Mouse (Mus musculus): ENCODE measurements around the gene Adam11. TPM values are rescaled to one million over a fixed set of nuclear protein-coding genes. Genes with fewer than 3 reads are reported as not detected.
A peak's percentile ranks its signal among the peaks of the same experiment; 100 is the strongest.
"Not testable (repeated sequence)": the region's sequence is repeated elsewhere in the genome, so short reads cannot be mapped to it uniquely, and the experiment has no call there.

The Adam11 gene
- under 1 TPM; 0.31 to 0.41 TPM for total RNA-seq (2021)
- long read RNA-seq, experiment 1 = 0 reads
- long read RNA-seq, experiment 2 = 0 reads

DNA sequence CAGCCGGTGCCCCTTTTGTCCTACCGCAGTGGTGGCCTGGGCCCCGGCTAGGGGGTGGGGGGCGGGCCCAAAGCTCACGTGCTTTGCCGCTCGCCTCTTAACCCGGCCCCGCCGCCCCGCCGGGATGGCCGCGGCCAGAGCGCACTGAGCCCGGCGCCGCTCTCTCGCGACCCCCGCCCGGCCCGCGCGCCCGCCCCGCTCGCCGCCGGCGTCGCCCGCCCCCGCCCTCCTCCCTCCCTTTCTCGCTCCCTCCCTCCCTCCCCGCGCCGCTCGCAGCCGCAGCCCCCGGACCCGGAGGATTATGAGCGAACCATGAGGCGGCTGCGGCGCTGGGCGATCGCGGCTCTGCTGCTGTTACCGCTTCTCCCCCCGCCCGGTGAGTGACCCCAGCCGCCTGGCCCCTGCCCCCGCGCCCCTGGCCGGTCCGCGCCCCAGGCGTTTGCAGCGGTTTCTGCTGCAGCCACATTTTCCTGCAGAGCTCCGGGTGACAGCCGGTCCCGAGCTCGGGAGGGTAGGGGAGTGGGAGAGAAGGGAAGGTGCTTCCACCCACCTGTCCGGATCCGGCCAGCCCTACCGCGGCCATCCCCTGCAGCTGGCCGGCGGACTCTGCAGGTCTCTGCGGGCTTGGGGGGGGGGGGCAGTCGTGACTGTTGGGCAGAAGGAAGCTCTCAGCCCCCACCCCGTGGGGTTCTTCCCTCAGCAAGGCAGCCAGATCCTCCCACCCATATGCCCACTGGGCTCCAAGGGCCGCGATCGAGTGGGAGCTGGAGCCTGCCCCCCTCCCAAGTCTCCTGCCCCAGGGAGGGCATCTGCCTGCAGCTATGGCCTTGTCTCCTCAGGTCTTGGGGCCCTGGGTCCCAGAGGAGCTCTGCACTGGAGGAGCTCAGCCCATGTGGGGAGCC, at the start of gene Adam11:
Adam11 (plus strand) TSS at position 131 of the 902 bp plus-strand sequence.
- DNase-seq (ENCODE audit: low spot score) = no peak

DNA sequence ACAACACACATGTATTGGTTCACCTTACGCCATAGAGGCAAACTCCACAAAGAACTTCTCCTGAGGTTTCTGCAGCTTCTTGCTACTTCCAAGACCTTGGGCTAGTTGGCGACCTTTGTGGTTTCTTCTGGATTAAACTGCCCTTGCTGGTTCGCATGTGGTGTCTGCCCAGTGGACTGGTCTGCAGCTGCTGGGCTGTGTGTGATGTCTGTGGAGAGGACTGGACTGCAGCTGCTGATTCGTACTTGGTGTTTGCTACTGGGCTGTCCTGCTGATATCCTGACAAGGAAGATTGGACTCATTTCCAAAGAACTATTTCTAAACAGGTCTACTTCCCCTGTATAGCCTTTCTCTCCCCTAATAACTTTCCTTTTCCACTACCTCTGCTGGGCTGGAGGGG, 48.8 kb upstream of the Adam11 start:
- no peak for DNase-seq (ENCODE audit: low spot score)

DNA sequence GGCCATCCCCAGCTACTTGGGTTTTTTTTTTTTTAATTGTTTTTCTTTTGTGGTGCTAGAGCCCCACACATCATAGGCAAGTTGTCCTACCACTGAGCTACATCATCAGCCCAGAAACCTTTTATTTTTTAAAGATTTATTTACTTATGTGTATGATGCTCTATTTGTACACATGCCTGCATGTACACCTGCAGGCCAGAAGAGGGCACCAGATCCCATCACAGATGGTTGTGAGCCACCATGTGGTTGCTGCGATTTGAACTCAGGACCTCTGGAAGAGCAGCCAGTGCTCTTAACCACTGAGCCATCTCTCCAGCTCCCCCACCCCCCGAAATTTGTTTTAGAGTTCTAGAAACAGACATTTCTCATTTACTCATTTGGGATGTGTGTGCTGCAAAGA, 46.7 kb upstream of the Adam11 start:
- DNase-seq (ENCODE audit: low spot score) = not testable (repeated sequence)

DNA sequence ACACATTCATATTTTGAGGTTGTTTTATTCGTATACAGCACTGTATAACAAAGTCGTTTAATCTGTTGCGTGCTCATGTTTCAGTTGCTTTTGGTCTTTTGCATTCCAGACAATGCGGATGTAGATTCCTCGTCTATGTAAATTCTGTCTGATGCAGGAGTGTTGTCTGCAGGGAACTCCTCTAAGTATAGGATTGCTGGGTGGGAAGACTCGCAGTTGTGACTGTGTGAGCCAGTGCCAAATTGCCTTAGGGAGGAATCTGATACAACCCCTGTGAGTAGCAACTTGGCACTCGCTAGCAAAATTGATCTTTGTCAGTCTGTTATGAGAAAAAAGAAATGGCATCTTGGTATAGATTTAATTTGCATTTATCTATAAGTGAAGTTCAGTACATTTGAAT, 45.1 kb upstream of the Adam11 start:
- no peak for DNase-seq (ENCODE audit: low spot score)

DNA sequence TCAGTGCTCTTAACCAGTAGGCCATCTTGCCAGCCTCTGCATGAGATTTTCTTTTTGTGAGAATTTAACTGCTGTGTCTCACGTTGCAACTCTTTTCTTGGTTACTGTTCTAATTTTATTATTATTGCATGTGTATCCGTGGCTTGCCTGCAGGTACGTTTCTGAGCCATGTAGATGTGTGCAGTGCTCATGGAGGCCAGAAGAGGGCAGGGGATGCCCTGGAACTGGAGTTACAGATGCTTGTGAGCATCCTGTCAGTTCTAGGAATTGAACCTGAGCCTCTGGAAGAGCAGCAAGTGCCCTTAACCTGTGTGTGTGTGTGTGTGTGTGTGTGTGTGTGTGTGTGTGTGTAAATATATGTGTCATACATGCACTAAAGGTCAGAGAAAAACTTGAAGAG, 35.7 kb upstream of the Adam11 start:
- no peak for DNase-seq (ENCODE audit: low spot score)

DNA sequence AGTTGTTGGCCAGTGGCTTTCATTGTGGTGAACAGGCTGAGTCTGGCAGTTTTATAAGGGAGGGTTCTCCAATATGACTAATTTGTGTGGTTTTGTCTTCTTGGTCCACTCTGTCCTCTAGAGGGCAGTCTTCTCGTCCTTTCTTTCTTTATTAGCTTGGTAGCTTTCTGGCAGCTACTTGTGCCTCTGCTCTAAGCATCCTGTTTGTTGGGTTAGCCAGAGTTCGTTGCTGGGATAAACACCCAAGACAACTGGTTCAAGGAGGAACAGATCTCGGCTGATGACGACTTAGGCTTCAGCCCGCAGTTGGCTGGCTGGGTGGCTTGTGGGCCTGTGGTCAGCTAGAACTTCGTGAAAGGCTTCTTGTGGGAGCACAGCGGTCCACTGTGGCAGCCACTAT, 32.6 kb upstream of the Adam11 start:
- peak; percentile 72 for DNase-seq (ENCODE audit: low spot score)

DNA sequence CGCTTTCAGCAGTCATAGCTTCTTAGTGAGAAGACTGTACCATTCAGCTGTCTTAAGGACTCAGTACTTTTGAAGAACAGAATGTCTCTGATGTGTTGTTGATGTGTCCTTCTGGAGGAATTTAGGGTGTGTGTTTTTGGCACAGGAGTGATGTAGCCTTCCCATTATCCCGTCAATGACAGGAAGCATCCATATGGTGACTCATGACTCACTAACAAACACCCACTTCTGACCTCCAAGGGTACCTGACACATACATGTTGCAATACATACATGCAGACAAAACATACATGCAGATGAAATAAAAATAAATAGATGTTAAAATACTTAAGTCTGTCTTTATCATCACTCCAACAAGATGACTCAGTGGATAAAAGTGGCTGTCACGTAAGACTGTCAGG, 31.4 kb upstream of the Adam11 start:
- no peak for DNase-seq (ENCODE audit: low spot score)

DNA sequence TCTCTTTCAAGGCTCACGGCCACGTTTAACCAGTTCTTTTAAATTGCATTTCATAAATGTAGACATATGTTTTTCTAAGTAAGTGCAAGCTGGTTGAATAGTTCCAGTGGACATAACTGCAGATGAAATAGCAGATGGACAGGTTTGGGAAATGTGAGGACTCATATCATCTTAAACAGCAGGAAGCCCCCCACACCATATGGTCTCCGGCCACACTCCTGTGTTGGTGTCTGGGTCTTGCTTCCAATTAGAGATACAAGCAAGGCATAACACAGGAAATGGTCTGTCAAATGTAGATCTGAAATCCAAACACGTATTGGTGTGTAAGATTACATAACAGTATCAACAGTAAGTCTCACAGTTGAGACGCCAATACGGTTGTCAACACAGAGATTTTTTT, 29.9 kb upstream of the Adam11 start:
- no peak for DNase-seq (ENCODE audit: low spot score)

DNA sequence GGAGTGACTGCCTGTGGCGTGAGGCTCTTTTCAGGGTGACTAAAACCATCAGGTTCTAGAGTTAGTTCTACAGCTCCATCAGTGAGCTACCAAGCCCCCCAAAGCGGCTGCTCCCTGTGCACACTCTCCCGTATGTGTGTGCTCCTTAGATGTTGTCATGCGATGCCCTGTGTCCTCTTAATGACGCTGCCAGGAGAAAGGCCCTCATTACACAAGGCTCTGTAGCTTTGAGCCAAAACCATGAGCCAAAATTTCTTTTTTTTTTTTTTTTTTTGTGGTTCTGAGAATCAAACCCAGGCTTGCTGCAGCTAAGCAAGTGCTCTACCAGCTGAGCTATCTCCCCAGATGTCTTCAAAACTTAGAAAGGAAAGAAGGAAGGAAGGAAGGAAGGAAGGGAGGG, 28.1 kb upstream of the Adam11 start:
- no peak for DNase-seq (ENCODE audit: low spot score)

DNA sequence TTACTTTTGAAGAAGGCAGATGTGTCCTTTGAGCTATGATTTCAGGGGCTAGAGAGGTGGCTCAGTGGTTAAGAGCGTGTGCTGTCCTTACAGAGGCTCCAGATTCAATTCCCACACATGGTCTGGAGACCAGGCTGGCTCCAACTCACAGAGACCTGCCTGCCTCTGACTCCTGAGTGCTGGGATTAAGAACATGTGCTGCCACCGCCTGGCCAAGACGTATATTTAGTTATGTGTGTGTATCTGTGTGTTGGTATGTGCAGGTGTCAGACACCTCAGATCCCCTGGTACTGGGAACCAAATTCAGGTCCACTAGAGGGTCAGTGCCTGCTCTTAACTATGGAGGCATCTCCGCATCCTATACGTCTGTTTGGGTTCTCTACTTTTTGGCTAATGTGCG, 26.3 kb upstream of the Adam11 start:
- DNase-seq (ENCODE audit: low spot score) = no peak

DNA sequence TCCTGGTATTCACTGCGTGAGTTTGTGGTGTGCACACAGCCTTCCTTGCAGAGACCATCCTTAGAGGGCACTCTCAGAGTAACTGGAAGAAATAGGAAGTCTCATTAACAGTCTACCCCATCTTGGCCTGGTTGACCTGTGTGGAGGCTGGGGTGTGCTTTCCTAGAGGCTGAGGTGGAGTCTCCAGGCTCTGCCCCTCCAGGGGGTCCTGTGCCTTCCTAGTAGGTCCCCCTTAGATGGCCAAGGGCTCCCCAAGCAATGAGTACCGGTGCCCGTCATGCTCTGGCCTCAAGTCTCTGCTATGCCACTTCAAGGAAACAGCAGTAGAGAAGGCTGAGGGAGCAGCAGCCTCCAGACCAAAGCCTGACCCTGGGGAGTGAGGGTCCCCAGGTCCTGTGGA, 23.2 kb upstream of the Adam11 start:
- no peak for DNase-seq (ENCODE audit: low spot score)

DNA sequence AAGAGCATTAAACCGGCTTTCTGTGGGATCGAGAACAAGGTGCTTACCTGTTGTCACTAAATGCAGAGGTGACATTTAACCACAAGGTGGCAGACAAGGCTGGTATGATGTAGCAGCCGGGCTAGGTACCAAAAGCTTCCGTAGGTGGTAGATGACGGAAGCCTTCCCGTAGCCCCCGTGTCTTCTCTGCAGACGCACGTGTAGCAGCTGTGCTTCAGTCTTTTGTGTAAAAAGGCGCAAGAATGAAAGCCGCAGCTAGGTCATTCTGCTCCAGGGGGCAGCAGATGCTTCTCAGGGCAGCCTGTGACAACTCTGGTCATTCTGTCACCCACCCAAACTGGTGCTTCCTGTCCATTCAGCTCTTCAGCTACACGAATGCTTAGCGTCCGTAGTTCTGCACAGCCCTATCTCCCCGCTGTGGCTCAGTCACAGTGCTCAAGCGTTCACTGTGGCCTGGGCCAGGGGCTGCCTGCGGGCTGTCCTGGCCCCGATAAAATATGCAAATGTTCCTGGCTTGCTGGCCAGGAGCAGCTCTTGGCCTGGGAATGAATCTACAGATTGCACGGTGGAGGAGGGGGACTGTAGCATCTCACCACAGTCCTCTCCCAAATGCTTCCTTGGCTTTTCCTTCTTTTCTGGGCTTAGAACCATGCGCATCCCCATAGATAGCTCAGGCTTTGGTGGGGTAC, 21.8 kb upstream of the Adam11 start:
- peak; percentile 34 for DNase-seq (ENCODE audit: low spot score)

DNA sequence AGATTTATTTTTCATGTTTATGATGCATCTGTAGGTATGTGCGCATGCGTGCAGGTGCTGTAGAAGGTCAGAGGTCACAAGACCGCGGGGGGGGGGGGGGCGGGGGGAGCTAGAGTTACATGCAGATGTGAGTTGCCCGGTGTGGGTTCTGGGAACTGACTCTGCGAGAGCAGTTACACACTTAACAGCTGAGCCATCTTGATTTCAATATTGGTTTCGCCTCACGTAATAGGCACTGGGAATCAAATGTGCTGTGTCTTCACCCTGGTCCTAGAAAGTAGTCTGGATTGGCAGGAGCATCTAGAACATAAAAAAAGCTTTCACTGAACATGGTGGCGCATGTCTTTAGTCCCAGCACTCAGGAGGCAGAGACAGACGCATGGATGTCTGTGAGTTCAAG, 20.6 kb upstream of the Adam11 start:
- no peak for DNase-seq (ENCODE audit: low spot score)

DNA sequence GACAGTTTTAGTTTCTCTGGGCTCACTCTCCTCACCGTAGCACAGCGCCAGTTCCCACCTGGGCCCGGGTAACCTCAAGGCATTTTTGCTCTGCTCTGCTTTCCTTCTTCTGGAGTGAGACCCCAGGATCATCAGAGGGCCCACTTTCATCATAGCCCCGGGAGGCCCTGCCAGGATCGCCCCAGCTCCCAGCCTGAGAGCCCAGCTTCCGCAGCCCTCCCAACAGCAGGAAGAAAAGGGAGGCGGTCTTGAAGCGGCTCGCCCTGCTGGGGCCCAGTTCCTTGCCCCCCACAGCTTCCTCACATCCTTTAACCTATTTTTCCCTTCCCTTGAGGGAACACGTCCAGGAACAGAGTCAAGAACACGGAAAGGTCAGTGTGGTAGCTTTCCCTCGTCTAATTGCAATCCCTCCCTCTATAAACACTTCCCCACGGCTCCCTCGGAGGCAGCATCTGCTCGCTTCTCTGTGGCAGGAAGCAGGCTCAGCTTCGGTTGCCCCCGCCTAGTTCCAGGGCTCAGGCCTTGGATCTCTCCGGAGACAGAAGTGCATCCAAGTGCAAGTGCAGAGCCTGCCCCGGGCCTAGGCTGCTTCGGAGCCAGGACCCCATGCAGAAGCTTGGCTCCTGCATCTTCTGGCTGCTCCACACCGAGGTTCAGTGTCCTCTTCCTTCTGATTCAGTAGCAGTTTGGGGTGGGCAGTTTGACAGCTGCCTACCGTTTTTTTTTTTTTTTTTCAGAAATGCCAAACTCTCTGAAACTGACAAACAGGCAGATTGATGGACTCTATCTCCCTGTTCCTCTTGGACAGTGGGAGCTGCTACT, 19.9 kb upstream of the Adam11 start:
- DNase-seq (ENCODE audit: low spot score) = peak; percentile 24

DNA sequence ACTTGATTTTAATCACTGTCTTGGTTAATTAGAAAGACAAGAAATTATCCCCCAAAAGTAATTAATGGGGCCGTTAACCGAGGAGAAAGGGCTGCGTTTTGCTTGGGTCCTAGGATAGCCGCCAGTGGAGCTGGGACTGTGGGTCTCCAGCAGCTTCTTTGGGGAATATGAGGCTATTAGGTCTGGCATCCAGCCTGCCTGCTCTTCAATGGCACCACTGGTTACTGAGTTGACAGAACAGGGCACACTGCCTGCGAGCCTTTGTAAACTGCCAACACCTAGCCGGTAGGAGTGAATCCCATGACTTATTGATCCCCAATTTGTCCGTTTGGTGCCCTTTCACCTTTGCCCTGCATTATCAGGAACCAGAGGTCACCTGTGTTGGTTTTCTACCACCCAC, 19.2 kb upstream of the Adam11 start:
- DNase-seq (ENCODE audit: low spot score) = no peak

DNA sequence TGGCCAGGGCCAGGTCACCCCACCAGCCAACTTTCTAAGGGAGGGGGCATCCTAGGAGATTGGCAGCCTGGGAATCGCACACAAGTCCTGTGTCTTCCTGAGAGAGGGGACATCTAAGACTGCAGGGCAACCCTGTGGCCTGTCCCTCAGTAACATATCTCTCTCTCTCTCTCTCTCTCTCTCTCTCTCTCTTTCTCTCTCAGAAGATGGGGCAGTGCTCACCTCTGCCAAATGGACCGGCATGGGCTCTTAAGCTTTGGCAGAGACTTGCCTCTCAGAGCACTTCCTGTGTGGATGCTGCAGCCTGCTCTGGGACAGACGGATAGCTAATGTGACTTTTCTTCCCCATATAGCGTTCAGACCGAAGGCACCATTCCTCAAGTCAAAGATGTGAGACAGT, 18.4 kb upstream of the Adam11 start:
- no peak for DNase-seq (ENCODE audit: low spot score)

DNA sequence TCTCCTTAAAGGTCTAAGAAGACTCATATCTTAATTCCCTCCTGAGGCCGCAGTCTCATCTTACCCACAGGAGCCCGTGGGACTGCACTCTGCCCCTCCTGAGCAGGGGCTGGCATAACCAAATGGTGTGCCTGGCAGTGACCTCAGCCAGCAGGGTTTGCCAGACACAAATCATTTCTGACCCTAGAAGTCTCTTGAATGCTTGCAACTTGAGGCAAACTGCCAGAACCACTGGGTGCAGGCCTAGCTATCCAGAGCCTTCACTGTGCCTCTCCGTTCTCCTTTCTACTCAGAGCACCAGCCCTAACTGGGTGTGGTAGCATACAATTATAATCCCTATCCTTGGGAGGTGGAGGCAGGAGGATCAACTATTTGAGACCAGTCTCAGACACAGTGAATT, 16.5 kb upstream of the Adam11 start:
- DNase-seq (ENCODE audit: low spot score) = no peak

DNA sequence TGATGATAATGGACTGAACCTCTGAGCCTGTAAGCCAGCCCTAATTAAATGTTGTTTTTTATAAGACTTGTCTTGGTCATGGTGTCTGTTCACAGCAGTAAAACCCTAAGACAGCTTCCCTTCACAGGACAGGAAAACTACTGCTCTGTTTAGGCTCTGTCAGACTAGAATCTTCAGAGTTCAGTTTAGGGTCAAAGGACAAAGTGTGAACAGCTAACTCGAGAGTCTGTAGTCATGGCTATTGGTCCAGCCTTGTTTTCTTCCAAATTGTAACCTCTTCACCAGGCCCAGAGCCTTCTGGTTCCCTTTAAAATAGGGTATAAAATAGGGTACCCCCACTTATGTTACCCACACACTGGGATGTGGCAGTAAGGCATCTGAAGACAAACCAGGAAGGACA, 13.4 kb upstream of the Adam11 start:
- no peak for DNase-seq (ENCODE audit: low spot score)

DNA sequence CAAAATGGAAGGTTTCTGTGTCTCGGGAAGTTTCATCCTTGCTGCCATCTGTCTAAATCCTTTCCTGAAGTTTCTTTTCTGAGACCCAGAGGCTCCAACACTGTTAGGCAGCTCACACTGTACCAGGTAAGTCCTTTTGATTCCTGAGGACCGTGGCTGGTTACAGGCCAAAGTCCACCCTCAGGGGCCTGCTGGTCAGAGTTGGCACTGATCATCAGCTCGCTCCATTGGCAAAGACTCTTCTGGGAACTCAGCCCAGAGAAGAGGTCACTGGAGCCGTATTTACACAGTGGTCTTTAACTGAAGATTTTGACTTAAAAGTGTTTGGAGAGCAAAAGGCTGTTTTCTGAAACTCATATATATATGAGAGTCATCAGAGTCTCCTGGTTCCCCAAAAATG, 12.9 kb upstream of the Adam11 start:
- DNase-seq (ENCODE audit: low spot score) = no peak

DNA sequence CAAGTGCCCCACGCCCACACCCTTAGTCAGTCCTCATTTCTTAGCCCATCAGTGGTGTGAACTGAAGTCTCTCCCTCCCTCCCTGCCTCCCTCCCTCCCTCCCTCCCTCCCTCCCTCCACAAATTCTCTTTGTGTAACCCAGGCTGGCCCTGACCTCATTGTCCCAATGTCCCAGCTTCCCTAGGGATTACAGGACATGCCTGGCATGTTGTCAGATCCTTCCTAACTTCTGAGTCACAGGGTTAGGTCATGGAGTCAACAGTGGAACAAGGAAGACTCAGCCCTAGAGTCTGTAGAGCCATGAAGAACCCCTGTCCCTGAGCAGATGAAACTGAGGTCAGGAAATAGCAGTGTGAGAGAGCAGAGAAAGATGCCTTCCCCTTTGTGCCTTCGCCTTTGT, 11.5 kb upstream of the Adam11 start:
- no peak for DNase-seq (ENCODE audit: low spot score)

DNA sequence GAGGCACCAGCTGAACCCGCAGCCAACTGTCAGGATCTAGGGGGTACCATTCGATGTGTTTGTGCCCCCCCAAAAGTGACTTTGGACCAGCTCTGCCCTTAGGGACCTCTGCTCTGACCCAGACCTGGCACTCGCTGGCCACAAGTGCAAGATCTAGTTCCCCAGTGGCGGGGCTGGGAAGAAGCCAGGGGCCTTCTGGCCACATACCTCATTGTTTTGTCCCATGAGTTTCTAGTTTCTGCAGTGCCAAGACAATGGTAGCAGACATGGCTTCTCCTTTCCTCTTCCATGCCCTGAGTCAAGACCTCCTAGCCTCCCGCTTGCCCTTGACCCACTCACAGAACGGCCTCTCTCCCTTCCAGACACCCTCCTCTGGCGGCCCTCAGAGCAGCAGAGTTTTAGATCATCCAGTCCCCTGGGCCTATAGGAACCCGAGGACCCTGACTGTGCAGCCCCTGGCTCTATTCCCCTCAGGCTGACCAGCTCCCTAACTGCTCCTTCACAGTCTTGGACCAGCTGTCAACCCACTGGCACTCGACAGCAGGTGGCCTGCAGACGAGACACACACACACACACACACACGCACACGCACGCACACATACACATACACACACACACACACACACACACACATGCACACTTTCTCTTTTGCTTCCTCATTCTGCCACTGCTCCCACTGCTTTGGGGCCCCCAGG, 8.2 kb upstream of the Adam11 start:
- DNase-seq (ENCODE audit: low spot score) = no peak

All from gastrocnemius, adult 18-20 months (tissue).